Mouse (Mus musculus): ENCODE data around the gene Sash1.

The Sash1 gene

DNA sequence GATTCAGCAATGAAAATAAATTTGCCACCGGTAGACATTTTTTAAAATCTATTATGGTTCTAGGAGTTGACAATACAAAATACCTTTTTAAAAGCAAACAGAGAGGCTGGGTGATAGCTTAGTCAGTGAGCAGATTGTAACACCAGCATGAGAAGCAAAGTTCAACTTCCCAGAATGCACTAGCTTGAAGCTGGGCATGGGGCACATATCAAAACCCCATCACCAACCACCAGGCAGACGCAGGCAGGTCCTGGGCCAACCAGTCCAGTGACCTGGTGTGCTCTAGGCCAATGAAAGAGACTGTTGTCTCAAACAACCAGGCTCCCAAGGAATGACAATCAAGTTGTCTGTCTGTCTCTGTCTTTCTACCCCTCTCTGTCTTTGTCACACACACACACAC, 98.6 kb downstream of the Sash1 start:
- WGBS, result 68% methylated on average over 2 of the region's 2 CpGs

DNA sequence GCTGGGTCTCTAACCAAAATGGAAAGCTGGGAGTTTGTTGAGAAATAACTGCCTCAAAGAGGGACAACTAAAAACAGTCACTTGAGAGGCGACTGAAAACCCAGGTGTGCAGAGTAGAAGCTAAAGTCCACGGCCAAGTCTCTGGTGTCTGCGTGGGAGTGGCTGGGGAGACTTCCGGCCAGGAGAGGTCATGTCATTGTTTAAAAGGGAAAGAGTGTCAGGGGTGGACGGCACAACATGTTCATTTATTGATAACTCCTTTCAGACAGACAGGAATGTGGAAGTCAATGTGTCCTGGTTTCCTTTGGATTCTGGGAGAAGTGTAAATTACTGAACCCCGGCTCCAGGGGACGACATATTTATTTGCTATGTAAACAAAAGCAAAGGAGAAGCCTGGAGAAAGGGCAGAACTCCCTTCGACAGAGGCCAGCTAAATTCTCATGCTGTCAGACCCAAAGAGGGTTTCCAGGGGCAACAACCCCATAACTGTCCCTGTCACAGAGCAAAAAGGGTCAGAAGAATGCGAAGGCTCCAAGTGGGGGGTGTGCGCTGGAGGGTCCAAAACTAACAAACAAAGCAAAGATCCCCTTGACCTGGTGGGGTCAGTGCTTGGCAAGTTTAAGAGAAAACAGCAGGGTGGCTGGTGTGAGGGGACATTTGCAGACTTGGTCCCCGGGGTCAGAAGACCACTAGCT, 100.3 kb downstream of the Sash1 start:
- WGBS, result 57% methylated on average over 11 of the region's 11 CpGs

DNA sequence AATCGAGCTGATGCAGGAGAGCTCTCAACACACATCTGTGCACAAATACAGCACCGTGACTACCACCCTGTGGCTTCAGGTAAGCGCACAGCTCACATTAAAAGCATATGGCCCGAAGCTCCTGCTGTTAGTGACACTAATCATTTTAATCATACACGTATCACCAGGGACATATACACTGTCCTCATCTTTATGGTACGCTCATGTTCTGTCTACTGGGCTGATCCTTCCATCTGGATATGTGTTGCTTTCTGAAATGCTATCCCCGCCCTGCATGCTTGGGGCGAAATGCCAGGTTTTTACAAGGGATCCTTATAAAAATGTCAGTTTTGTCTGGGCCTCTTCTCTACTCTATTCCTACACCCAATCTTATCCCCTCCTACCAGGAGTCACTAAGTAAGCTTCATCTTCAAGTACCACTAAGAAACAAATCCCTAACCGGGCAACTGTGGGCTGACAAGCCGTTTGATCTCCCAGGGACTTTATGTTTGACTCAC, 103.9 kb downstream of the Sash1 start:
- WGBS, result 71% methylated on average over 10 of the region's 10 CpGs

DNA sequence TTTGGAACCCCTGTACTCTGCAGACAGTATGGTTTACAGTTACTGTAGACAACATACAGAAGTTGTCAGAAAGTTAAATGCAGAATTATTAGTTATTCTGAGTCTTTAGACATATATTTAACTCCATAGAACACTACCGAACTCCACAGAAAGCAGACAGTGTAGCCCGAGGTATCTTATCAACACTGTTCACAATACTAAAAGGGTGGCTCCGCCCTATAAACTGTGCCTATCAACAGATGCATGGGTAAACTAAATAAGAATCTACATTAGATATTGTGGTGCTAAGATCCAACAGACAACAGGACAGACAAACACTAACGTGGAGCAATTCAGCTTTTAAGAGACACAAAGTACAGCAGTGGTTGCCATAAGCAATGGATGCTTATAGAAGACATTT, 106.0 kb downstream of the Sash1 start:
- 95% methylated on average over 4 of the region's 4 CpGs for WGBS

DNA sequence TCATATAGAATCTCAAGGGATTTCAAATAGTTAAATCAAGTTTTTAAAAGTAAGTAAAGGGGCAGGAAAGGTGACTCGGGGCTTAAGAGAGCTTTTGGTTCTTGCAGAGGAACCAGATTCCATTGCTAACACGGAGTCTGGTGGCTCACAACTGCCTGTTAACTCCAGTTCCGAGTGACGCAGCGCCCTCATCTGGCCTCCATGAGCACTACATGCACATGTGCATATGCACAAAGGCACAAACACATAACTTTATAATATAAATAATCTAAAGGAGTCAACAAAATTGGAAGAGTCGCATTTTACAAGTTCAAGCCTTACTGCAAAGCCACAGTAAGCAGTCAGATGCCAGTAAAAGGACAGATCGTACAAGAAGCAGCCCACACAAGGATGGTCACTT, 107.0 kb downstream of the Sash1 start:
- 89% methylated on average over 7 of the region's 7 CpGs for WGBS

DNA sequence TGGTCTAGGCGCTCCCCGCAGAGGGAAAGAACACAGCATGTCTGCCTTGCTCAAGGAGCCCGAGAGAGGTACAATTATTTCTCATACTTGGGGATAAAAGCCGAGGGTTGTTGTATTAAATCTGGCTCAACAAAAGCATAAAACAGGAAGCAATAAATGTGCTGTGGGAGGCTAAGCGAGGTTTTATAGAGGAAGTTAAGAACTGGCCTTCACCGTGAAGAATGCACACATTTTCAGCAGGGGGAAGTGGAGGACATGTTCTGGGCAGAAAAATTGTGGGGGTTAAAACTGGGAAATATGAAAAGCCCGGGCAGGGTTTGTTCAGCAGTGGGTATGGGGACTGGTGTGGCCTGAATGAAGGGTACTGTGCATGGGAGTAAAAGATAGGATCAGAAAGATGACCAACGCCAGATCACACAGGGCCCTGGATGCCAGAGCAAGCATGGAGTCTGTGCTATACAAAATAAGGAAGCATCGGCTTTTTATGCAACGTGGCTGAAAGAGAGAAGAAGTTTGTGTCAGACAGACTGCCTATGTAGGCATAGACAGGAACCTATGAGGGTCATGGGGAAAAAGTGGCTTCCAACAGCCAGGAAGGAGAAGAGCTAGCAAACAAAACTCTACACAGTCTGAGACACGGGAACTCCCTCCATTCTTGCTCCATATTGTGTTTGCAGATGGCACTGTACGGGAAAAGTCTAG, 108.2 kb downstream of the Sash1 start:
- WGBS, result 85% methylated on average over 12 of the region's 12 CpGs

DNA sequence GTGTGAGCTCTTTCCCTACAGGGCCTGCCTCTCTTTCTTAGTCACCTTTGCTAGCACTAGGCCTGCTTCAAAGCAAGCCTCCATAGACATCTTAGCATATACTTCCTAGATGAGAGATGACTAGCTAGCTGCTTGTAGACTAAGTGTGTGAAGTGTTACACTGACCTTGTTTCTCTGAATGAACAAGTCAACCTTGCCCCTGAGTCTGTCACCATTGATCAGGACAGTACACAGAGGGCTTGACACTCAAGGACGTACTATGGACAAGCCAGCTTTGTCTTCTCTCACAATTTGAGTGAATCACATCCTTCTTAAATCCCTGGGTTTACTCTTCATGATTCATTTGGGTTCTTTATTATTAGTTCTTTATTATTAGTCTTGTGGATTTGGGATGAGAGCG, 109.1 kb downstream of the Sash1 start:
- WGBS, result 95% methylated on average over 2 of the region's 2 CpGs

DNA sequence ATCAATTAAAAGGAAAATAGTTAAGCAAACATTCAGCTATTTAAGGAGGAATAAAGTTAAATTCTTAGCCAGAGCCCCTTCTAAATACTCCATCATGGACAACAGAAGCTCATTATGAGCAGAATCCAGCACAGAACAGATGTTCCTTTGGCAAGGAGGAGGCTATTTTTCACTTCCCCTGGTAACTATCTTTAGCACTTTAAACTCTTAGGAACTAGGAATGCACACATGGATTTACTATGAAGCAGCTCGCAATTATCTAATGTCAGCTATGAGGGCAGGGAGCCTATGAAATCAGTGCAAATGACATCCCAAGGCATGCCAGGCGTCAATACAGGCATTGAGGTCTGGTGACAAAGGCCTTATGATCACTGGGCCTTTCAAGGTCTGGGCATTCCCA, 110.1 kb downstream of the Sash1 start:
- 72% methylated on average over 2 of the region's 2 CpGs for WGBS

DNA sequence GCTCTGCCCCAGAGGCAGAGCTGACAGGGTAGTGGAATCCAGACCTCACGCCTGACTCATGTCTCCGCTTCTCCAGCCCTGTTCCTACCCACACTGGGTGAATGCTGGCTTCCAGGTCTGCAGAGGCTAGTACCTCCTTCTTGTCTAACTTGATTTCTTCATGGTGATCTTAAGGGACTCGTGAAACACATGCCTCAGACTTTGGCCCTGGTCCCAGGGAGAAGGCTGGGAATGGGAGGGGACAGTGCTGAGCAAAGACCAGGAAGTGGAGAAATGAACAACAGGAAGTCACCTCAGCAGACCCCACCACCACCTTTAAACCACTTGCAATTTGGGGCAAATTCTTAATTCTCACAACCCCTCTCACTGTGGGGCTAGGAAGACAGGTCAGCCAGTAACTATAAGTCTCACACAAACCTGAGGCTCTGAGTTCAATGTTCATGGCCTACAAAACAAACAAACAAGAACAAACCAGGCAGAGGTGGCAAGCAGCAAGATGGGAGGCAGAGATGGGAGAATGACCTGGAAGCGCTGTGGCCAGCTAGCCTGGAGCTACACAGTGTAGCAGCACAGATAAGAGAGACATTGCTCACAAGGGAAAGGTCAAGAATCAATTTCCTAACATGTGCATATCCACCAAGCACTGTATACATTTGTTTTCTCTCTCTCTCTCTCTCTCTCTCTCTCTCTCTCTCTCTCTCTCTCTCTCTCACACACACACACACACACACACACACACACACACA, 113.2 kb downstream of the Sash1 start:
- 70% methylated on average over 4 of the region's 4 CpGs for WGBS

DNA sequence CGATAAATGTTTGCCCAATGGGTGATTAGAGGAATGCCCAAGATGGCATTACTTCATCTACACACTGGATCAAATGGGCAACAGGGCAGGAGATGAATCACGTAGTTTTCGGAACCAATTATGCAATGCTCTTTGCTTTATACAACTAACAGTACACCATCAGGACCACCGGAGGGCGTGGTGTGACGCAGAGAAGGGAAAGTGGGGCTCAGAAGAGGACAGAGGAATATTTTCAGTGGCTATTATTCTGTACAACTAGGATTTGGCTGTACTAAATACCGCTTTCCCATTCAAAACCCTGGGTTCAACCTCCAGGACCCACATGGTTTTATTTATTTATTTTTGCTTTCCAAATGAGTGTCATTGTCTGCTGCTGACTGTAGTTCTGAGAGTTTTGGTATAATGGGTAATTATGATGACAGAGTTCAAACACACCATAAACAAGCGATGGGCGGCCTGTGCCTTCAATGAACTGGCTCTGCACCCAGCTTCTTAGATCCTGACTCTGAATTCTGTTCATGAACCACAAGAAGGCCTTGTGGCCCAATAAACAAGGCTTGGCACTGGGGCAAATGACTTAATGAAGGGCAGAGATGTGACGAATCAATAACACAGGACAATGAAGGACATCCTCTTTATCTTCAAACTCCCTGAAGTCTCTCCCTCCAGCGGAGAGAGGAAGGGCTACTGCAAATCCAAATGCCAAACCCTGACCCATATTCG, 114.8 kb downstream of the Sash1 start:
- WGBS, result 78% methylated on average over 12 of the region's 12 CpGs

DNA sequence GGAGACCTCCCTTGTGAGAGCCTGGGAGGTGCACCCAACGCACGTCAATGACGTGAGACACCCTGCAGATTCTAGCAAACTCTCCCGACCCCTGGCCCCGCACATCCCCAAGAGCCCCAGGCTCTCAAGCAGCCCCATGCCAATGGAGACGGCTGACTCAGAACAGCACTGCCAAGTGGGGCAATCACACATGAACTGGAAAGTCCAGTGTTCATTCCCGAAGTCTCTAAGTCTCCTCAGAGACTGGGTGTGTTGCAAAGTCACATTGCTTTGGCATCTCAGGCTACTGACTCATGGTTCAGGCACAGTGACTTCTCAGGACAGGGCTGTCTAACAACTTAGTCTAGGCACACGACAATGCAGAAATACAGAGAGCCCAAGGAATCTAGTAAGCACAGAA, 117.2 kb downstream of the Sash1 start:
- 93% methylated on average over 8 of the region's 8 CpGs for WGBS

DNA sequence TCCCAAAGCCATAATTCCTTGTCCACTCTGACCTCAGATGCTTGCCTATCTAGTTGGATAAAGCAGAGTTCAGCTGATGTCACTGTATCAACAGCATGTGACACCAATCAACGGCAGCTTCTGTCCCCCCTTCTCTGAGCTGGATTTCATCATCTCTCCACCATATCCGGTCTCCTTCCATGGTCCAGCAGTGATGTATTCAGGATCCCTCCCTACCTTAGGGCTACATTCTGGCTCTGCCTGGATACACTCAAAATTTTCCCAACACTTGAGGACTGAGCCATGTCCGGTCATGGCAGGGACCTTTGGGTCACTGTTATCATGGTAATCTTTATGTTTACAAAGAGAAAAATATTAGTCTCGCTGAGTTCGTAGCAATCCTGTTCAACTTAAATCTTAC, 118.5 kb downstream of the Sash1 start:
- 88% methylated on average over 5 of the region's 5 CpGs for WGBS

DNA sequence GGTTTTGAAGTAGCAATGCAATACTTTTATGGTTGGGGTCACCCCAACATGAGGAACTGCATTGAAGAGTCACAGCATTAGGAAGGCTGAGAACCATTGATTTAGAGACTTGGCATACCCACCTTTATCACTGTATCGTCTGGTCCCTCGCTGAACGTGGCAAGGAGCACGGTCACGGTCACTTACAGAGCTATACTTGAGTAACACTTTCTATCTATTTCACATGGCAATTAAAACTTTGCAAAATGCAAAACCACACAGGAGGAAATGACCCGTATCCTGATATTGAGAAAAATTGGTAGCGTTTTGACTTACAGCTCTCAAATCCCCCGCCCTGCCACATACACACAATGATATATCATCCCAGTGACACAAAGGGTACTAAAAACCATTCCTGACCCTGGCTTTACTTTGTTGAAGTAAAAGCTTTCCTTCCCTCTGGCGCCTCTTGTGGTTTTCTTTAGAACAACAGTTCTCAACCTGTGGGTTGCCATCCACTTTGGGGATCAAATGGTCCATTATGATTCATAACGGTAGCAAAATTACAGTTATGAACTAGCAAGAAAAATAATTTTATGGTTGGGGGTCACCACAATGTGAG, 119.8 kb downstream of the Sash1 start:
- WGBS, result 84% methylated on average over 10 of the region's 10 CpGs

DNA sequence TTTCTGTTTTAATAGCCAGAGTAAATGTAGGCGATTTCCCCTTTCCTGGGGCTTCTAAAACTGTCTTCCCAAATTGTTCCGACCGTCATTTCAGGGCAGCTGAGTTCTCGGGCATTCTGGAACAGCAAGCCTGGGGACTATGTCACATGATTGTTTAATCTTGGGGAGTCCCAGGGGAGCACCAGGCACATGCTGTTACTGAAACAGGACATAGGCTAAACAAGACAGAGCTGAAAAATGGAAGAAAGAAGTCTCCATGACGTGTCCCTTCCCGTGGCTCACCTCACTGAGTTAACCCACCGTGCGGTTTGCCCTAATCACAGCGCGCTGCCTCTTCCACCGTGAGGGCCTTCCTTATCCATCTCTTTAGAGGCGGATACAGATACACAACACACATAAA, 123.1 kb downstream of the Sash1 start:
- 59% methylated on average over 12 of the region's 12 CpGs for WGBS

DNA sequence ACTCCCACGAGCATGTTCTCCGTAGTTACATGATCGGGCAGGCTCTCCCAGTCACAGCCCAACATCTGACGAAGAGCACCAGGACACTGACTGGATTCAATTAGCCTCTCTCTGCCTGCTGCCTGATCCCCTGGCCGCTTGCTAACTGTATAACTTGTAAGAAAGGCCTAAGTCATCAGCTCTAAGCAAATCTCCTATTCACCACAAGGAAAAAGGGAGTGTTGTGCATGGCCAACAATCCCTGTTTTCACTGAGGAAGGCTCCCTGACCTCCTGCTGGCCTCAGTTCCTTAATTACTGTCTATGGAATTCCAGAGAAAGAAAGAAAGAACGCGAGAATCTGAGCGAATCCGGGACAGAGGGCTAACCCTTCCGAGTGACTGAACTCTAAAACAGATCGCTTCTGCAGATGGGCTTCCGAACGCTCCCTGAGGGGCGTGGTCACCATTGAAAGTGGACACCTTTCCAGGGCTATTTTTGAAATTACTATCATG, 123.6 kb downstream of the Sash1 start:
- WGBS, result 37% methylated on average over 14 of the region's 14 CpGs

DNA sequence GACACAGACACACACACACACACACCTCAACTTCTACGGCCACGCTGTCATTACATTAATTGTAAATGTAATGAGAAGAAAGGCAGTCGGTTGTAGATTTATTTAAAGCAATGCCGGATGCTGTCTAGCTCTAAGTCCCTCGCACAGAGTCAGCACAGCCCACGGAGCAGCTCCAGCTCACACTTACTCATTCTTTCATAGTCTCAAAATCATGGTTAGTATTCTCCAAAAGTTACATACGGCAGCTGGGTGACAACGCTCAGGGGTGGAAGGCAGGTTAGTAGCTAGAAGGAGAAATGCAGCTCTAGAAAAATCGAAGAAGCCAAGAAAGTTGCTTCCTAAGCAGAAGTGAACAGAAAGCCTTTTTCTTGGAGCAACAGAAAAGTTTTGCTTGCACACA, 124.2 kb downstream of the Sash1 start:
- 25% methylated on average over 9 of the region's 9 CpGs for WGBS

DNA sequence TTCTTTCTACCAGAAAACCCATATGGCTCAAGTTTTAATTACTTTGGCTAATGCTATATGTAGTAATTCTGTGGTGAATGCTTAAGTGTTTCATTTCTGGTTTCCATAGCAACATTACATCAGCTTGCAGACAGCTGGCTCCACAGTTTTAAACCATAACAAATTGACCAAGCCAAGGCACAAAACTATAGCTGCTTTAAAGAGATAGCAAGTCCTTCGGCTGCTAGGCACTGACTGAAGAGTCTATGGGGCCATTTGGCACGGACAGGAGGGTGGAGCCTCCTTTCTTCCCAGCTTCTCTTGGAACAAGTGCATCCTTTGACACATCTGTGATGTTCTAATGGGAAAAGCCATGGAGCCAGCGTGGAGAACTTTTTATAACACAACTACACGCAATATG, 125.3 kb downstream of the Sash1 start:
- WGBS, result 15% methylated on average over 4 of the region's 4 CpGs

DNA sequence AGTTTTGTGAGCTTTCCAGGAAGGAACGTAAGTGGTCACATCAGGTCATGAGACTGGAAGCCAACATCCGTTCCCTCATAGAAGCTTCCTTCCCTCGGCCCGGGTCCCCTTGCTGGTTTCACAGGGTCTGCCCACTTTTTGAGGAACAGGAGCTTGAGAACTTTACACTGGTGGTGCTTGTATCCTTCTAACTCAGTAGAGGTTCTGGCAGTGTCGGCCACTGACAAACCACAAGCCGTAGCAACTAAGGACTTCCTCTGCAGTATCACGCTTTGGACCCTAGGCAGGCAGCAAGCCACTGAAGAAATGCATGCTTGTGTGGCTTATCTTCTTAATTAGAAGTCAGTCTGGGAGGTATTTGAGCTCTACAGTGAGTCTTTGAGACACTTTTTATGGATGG, 126.6 kb downstream of the Sash1 start:
- 67% methylated on average over 7 of the region's 7 CpGs for WGBS

DNA sequence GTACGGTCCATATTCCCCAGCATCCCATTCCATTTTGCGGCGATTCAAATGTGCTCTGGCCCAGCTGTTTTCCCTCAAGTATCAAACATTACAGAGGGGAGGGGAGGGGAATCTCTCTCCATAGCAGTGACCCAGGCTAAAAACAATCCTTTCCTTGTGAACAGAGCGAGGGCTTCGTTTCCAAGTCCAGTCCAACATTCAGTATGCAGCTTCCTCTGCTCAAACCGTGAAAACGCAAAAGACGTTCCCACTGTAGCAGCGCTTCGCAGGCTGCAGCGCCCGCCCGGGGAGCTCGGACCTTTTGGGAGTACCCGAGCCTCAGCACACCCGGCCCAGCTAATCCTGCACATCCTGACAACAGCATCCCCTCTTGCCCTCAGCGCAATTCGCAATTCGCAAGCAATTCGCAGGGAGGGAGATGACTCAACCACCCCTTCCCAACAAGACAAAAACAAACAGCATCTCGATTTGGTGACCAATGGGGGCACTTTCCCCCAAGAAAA, 128.4 kb downstream of the Sash1 start:
- WGBS, result 51% methylated on average over 21 of the region's 21 CpGs

DNA sequence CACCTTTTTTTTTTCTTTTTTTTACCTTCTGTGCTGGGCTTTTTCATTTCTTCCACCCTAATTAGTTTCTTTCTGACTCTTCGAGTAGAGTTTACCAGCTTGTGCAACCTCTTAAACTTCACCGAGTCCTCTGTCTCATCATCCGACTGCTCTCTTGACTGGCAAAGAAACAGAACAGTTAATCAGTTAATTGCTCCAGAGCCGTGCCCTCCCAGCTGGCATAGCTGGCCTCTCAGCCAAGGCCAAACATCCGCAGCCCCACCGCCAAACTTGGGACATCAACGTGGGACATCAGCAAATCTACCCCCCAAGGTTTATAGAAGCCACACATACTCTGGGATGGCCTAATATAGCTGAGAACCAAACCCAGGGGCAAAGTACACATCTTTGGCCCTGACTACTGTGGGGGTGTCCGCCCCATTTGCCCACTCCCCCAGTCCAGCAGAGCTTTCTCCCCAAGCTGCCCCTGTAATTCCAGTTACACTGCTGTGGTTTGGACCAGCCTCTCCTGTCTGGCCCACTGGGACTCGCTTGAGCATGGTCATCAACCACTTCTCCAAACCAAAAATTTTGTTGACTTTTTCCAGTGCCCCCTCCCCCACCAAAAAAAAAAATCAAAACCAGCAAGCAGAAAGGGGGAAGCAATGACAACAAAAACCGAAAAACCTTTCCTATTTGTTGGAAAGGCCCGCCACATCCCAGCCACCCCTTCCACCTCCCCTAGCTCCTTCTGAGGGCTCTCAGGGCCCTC, 129.1 kb downstream of the Sash1 start:
- 75% methylated on average over 11 of the region's 11 CpGs for WGBS

DNA sequence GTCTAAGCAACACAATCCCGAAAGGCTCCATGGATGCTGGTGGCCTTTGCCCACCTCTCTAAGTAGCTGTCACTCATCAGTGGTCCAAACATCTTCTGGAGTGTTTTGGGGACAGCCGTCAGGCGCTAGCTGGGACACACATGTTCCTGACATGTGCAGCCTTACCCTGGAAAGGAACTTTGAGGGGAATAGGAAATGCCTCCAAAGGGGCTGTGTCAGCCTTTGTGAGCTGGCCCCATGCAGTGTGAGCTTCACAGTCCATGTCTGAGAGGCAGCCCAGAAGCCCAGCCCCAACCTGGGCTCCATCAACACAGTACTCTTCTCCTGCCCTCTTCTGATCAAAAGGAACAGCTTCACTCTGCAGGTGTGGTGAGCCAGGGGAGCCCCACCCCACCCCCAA, 132.5 kb downstream of the Sash1 start:
- WGBS, result 90% methylated on average over 3 of the region's 3 CpGs
